Mouse (Mus musculus) c-Kit-positive CD71-negative TER-119-negative erythroid progenitor cells, embryonic 14.5 days (primary cell): ENCODE measurements around the gene Fpr-rs7.

ENCODE experiments used
- DNase-seq: peaks from one replicate; pipeline ENCODE4 v3.0.0-alpha.2; 2013; ENCODE audit warnings: low read depth

The Fpr-rs7 gene

GRCm38 (mm10) chr17:20114126-20114525 lies at the start of gene Fpr-rs7:
Gene Fpr-rs7 (minus strand): TSS chr17:20114226.
- no peak for DNase-seq

- no peak for DNase-seq
Observed at GRCm38 (mm10) chr17:20074090-20074489, 39.9 kb downstream of the Fpr-rs7 start.

DNA sequence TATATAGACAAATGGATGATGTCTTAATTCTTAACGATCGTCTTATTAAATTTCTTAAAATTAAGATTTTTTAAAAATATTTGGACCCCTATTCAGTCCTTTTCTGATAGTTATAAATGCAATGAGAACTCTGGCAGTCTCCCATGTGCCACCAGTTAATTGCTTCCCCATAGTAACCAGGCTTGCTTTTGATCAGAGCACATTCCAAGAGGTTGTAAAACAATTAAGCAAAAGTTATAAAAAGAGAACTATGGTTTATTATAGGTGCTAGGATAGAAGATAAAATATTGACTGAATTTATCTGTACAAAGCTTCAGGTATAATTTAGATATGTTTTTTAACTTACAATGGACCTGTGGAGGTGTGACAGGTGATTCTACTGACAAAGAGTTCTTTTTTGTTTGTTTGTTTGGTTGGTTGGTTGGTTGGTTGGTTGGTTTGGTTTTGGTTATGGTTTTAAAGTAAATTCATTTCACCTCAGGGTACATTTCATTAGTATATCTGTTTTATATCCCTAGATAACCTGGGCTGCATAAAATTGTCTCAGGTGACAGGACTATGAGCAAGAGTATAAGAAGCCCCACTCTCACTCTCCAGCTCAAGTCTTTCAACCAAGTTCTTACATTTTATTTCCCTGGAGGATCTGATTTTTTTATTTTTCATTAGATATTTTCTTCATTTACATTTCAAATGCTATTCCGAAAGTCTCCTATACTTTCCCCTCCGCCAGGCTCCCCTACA lies 42.2 kb downstream of the Fpr-rs7 start:
- DNase-seq = no peak
